Mouse (Mus musculus) kidney, embryonic 15.5 days (tissue): ENCODE results near the gene Ambra1. TPM values are rescaled to one million over a fixed set of nuclear protein-coding genes. Genes with fewer than 3 reads are reported as not detected.
A peak's percentile ranks its signal among the peaks of the same experiment; 100 is the strongest.

Experiments used
- ATAC-seq: fragments of 200-750 bp; cut with Nextera tagmentation; replicated peaks from 2 replicates; pipeline ENCODE4 v1.8.0; 2017; ENCODE audit warnings: moderate TSS enrichment; ENCODE audit not compliant: low FRiP score
- H3K27ac ChIP-seq: fragments of 300-500 bp; sonication (generic); 2 replicates; pipeline ENCODE4 v1.5.1; 2015; ENCODE audit warnings: mild to moderate bottlenecking, inconsistent platforms
- H3K27me3 ChIP-seq: fragments of 300-500 bp; sonication (generic); 2 replicates; pipeline ENCODE4 v1.6.1; 2015; ENCODE audit warnings: inconsistent platforms
- H3K36me3 ChIP-seq: fragments of 300-500 bp; sonication (generic); 2 replicates; pipeline ENCODE4 v1.6.1; 2015; ENCODE audit warnings: inconsistent platforms
- H3K4me1 ChIP-seq: fragments of 300-500 bp; sonication (generic); 2 replicates; pipeline ENCODE4 v1.6.1; 2015; ENCODE audit warnings: inconsistent platforms
- H3K4me2 ChIP-seq: fragments of 300-500 bp; sonication (generic); 2 replicates; pipeline ENCODE4 v1.6.1; 2015; ENCODE audit warnings: moderate library complexity, mild to moderate bottlenecking, inconsistent platforms
- H3K4me3 ChIP-seq: fragments of 300-500 bp; sonication (generic); replicated peaks from 2 replicates; pipeline ENCODE4 v1.5.1; 2015; ENCODE audit warnings: mild to moderate bottlenecking, inconsistent platforms
- H3K9ac ChIP-seq: fragments of 300-500 bp; sonication (generic); 2 replicates; pipeline ENCODE4 v1.6.1; 2015; ENCODE audit warnings: mild to moderate bottlenecking, inconsistent platforms
- H3K9me3 ChIP-seq: fragments of 300-500 bp; sonication (generic); replicated peaks from 2 replicates; pipeline ENCODE4 v1.6.1; 2016; ENCODE audit warnings: inconsistent platforms
- WGBS: fragments of 180-500 bp; shearing (Covaris S2); methylation state at CpG from one replicate; pipeline ENCODE4 v1.1.7; 2015; ENCODE audit warnings: mixed read lengths; 5-methylcytosine and 5-hydroxymethylcytosine counted together
- polyA plus RNA-seq: library from polyadenylated mRNA; unstranded; fragments of >200 nt; fragmentation: Nextera tagmentation; extraction: Ambion mirVana; gene quantifications from 2 replicates; pipeline ENCODE4 v1.2.1, GENCODE M21; 2015

Gene Ambra1
- polyA plus RNA-seq, 1 experiment from 2014 or later, result 19.9 TPM

DNA sequence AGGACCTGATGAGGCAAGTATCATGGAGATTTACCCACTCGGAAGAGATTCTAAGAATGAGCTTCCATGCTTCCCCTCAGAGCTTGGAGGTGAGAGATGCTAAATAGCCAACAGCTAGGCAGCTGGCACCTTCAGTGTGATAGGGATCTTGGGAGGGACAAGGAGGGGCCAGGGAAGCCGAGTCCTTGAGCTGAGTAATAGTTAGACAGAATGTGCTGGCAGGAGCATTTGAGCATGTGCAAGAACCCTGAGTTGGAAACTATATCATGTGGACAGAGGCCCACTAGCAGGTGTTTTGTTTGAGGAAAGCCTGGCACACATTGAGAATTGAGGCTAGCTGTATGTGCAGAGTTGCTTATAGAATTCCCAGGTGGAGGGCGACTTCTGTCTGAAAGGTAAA, 182.7 kb downstream of the Ambra1 start:
- Histone ChIP-seq H3K36me3 (peaks cover 92% of the 10 kb centered on the region), H3K4me1 (no peaks in the 10 kb centered on the region), H3K9me3 (no peaks in the 10 kb centered on the region), H3K4me3 (no peak overlapping the region), H3K27me3 (no peaks in the 10 kb centered on the region), H3K9ac (no peak overlapping the region), H3K4me2 (no peak overlapping the region), H3K27ac (no peak overlapping the region)
- 69% methylated on average over 3 of the region's 3 CpGs for WGBS
- ATAC-seq, result no peak

DNA sequence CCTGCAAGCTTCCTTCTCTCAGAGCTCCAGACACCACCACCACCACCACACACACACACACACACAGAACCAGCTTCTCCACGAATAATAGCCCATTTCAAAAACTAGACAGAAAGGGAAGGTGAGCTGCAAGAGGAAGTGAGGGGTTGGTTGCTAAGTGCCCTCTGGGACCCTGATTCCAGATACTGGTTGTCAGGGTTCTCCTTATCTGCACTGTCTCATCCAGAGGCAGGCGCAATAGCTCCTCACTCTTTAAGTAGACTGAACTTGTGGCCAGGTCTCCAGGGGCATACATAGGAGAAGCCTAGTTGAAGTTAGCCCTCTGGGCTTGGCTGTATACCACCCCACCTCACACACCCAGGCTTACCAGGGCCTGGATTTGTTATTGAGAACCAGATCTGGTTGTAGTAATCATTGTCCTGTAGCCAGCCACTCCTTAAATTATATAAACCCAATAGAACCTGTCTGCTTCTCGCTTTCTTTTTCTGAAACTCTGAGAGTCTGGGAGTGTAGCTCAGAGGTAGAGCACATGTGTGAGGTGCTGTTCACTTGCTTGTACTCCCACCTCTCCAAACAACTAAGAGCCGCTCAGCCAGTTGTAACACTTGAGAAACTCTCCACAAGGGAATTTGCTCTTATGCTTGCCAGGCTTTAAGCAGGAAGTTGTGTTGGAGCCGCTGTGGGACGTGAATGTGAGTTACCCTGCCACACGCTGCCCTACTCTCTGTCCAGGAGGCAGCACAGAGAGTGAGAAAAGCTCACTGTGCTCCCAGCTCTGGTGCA, 183.6 kb downstream of the Ambra1 start:
- H3K4me2 ChIP-seq, result no peak overlapping the region
- 86% methylated on average over 7 of the region's 7 CpGs for WGBS
- H3K27ac ChIP-seq, result no peak overlapping the region
- H3K9ac ChIP-seq, result no peak overlapping the region
- no peak for ATAC-seq
- no peaks in the 10 kb centered on the region for H3K4me1 ChIP-seq
- H3K27me3 ChIP-seq, result no peaks in the 10 kb centered on the region
- H3K36me3 ChIP-seq, result peaks cover 95% of the 10 kb centered on the region
- H3K9me3 ChIP-seq, result no peaks in the 10 kb centered on the region
- no peak overlapping the region for H3K4me3 ChIP-seq

- peaks cover 78% of the 10 kb centered on the region for H3K36me3 ChIP-seq
- 91% methylated on average over 7 of the region's 7 CpGs for WGBS
- no peak overlapping the region for H3K4me2 ChIP-seq
Observed at GRCm38 (mm10) chr2:91916346-91916977, 186.5 kb downstream of the Ambra1 start.

GRCm38 (mm10) chr2:91917096-91917495, 187.2 kb downstream of the Ambra1 start:
- Histone ChIP-seq H3K9ac (no peak overlapping the region), H3K4me2 (no peak overlapping the region), H3K4me3 (no peak overlapping the region), H3K4me1 (peaks cover 13% of the 10 kb centered on the region), H3K36me3 (peaks cover 71% of the 10 kb centered on the region), H3K27me3 (peaks cover 19% of the 10 kb centered on the region), H3K27ac (no peak overlapping the region), H3K9me3 (no peaks in the 10 kb centered on the region)
- 92% methylated on average over 7 of the region's 7 CpGs for WGBS
- no peak for ATAC-seq

More at GRCm38 (mm10) chr2:91916346-91916977, 186.5 kb downstream of the Ambra1 start:
- Histone ChIP-seq H3K9ac (no peak overlapping the region), H3K4me1 (peaks cover 7% of the 10 kb centered on the region), H3K9me3 (no peaks in the 10 kb centered on the region), H3K27me3 (peaks cover 12% of the 10 kb centered on the region), H3K27ac (no peak overlapping the region), H3K4me3 (no peak overlapping the region)
- ATAC-seq, result no peak

DNA sequence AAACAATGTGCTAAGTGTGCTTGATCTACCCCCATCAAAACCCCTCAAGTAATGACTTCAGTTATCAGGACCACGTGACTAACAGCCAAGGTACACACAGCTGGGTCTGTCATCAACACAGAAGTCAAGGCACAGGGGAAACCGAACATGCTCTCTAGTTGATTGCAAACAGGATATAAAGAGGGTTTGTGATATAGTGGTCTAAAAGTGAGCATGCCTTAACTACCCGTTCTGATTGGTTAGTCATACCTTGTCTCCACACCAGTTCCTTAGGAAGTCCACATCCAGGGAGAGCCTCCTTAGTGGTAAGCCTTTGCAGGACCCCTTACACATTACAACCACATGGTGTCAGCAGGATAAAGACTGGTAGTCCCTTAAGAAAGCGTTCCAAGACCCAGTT, 190.2 kb downstream of the Ambra1 start:
- Histone ChIP-seq H3K27me3 (peaks cover 45% of the 10 kb centered on the region), H3K9me3 (no peaks in the 10 kb centered on the region), H3K36me3 (peaks cover 41% of the 10 kb centered on the region), H3K9ac (no peak overlapping the region), H3K4me3 (no peak overlapping the region), H3K27ac (no peak overlapping the region), H3K4me1 (peaks cover 32% of the 10 kb centered on the region), H3K4me2 (no peak overlapping the region)
- WGBS, result 80% methylated on average over 4 of the region's 4 CpGs
- ATAC-seq, result no peak

DNA sequence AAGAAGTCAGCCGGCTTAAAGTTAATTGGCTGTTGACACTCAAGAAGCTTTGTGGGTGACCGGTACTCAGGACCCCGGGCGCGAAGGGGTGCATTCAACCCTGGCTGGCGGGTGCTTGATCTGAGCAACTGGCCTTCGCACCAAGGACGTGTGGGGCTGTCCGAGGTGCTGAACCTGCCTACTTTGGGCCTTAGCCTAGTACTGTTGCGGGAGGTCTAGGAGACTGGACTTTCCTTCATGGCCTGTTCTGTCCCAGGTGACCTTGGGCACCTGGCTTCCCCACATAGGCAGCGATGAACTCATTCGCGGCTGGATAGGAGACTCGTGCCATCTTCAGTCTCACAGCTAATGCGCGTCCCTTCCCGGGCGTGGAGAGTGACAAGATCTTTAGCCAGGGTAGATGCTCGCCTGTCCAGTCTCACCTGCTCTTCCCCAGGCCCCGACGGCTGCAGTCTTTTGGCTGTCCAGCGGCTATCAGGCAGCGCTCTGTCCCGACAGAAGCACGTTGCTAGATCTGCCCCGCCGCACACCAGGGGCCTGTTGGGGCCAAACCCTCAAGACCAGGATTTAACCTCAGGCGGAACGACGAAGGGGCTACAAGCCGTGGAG, 191.4 kb downstream of the Ambra1 start:
- ATAC-seq, result peak; percentile 37
- peaks cover 31% of the 10 kb centered on the region for H3K36me3 ChIP-seq
- peak overlapping the region; percentile 62 for H3K4me3 ChIP-seq
- peak overlapping the region; percentile 99 for H3K4me2 ChIP-seq
- H3K4me1 ChIP-seq, result peaks cover 32% of the 10 kb centered on the region
- no peak overlapping the region for H3K27ac ChIP-seq
- H3K9ac ChIP-seq, result peak overlapping the region; percentile 19; the same call in 1 of the 2 replicates
- no peaks in the 10 kb centered on the region for H3K9me3 ChIP-seq
- H3K27me3 ChIP-seq, result peaks cover 50% of the 10 kb centered on the region
- 4% methylated on average over 31 of the region's 31 CpGs for WGBS

- H3K27me3 ChIP-seq, result peaks cover 50% of the 10 kb centered on the region
- peaks cover 32% of the 10 kb centered on the region for H3K4me1 ChIP-seq
- peaks cover 25% of the 10 kb centered on the region for H3K36me3 ChIP-seq
- under 1% methylated on average over 63 of the region's 64 CpGs for WGBS
- H3K9ac ChIP-seq, result peak overlapping the region; percentile 19; the same call in 1 of the 2 replicates
- H3K9me3 ChIP-seq, result no peaks in the 10 kb centered on the region
- no peak overlapping the region for H3K27ac ChIP-seq
- peak; percentile 67 for ATAC-seq
- H3K4me3 ChIP-seq, result peak overlapping the region; percentile 62
- peak overlapping the region; percentile 99 for H3K4me2 ChIP-seq
Observed at GRCm38 (mm10) chr2:91921790-91922570, 192.0 kb downstream of the Ambra1 start.

DNA sequence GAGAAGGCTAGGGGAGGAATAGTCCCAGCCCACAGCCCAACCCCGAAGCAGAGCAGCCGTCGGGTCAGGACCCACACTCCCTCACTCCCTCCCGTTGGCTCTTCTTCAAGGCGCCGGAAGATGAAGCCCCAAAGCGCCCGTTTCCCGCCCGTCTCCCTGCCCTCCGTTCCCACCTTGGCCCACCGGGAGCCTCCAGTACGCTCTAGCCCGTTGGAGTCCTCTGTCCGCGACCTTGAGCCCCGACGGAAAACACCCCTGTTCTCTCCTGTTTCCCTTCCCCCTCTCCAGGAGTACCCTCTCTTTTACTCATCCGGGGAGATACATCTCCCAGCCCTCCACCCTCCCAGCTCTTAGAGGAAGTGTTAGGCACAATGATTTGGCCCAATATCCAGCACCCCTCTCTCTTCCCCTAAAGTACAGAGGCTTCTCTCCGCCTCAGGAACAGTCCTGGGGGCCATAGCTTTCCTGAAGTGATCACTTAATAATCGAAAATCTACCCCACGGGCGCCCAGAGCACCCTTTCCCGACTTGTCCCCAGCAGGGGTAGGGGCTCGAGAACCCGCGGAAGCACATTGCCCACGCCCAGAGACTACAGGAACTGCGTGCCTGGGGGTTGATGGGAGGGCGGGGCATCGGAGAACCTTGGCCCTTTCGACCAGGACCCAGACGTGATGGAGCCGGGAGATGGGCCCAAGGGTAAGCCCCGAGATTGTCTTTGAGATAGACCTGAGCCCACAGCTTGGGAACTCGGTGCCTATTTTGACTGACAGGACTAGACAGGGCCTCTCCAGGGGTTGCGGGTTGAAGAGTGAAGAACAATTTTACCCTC, 192.9 kb downstream of the Ambra1 start:
- 2% methylated on average over 37 of the region's 37 CpGs for whole genome bisulfite sequencing
- H3K27ac ChIP-seq, result no peak overlapping the region
- H3K9me3 ChIP-seq, result no peaks in the 10 kb centered on the region
- 0 out of 2 replicates have a peak overlapping the region, but pooled peaks have one; percentile 19 for H3K9ac ChIP-seq
- peaks cover 17% of the 10 kb centered on the region for H3K36me3 ChIP-seq
- peak overlapping the region; percentile 62 for H3K4me3 ChIP-seq
- peaks cover 36% of the 10 kb centered on the region for H3K4me1 ChIP-seq
- H3K27me3 ChIP-seq, result peaks cover 50% of the 10 kb centered on the region
- H3K4me2 ChIP-seq, result peak overlapping the region; percentile 99
- ATAC-seq, result peak; percentile 1; the same call in 1 of the 2 replicates

GRCm38 (mm10) chr2:91923415-91924337, 193.7 kb downstream of the Ambra1 start:
- peaks cover 8% of the 10 kb centered on the region; the same call in 1 of the 2 replicates for H3K36me3 ChIP-seq
- peak overlapping the region; percentile 62 for H3K4me3 ChIP-seq
- peak overlapping the region; percentile 99 for H3K4me2 ChIP-seq
- no peak for ATAC-seq
- H3K27me3 ChIP-seq, result peaks cover 50% of the 10 kb centered on the region
- 4% methylated on average over 54 of the region's 54 CpGs for WGBS
- no peaks in the 10 kb centered on the region for H3K9me3 ChIP-seq
- H3K4me1 ChIP-seq, result peaks cover 41% of the 10 kb centered on the region
- no peak overlapping the region for H3K27ac ChIP-seq
- no peak overlapping the region for H3K9ac ChIP-seq

- Histone ChIP-seq H3K9ac (no peak overlapping the region), H3K4me2 (no peak overlapping the region), H3K9me3 (no peaks in the 10 kb centered on the region), H3K4me1 (peaks cover 45% of the 10 kb centered on the region), H3K27ac (no peak overlapping the region), H3K36me3 (peaks cover 5% of the 10 kb centered on the region; the same call in 1 of the 2 replicates), H3K27me3 (peaks cover 50% of the 10 kb centered on the region), H3K4me3 (no peak overlapping the region)
- ATAC-seq, result no peak
- WGBS, result 80% methylated on average over 1 of the region's 1 CpGs
Observed at GRCm38 (mm10) chr2:91924726-91925125, 194.8 kb downstream of the Ambra1 start.
